Mouse (Mus musculus): ENCODE results near the gene Dync1i1.

The Dync1i1 gene

DNA sequence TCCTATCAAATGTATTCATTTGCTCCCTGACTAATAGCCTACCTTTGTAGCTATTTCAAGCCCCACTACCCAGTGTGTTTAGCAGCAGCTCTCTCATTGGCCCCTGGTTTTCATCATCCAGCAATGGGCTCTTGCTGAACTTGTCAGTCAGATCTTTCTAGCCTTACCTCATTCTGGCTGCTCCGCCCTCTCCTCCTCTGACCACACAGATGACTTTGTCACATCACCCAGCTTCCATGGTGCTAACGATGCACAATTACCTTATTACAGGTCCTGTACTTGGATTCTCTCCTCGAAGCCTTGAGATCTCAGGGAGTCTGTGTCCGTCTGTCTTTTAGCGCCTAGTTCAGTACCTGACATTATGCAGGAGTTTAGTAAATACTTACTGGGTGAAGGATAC, 120.7 kb downstream of the Dync1i1 start:
- no peak for ATAC-seq (ENCODE audit: insufficient number of reproducible peaks, low FRiP score, low TSS enrichment)

DNA sequence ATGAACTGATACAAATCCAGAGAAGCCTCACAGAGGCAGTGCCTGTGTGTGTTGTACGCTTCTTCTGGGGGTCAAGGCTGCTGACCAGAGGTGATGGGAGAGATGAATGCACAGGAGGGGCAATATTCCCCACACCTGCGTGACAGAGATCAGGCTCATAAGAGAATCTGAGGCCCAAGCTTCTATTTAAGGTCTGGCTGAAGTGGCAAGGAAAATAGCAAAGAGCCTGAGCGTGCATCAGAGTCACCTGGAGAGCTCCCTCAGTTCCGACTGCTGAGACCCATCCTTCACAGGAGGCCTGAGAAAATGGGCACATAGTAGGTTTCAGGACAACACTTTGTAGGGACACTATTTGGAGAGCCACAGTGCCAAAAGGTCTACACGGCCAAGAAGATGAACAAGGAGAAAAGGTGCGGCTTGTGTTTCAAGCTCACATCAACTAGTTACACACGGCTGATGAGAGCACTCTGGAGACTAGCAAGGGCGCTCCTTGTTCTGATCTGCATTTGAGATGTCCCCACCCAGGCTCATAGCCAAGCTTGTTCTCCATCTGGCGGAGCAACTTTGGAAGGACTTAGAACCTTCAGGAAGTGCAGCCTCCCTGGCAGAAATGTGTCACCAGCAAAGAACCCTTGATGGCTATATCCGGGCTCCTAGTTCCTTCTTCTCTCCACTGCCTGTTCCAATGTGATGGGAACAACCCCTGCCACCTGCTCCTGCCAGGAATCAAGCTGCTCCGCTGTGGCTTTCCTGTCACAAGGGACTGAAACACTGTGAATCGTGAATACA, 128.8 kb downstream of the Dync1i1 start:
- ATAC-seq (ENCODE audit: insufficient number of reproducible peaks, low FRiP score, low TSS enrichment): peak; percentile 46; the same call in 1 of the 2 replicates

DNA sequence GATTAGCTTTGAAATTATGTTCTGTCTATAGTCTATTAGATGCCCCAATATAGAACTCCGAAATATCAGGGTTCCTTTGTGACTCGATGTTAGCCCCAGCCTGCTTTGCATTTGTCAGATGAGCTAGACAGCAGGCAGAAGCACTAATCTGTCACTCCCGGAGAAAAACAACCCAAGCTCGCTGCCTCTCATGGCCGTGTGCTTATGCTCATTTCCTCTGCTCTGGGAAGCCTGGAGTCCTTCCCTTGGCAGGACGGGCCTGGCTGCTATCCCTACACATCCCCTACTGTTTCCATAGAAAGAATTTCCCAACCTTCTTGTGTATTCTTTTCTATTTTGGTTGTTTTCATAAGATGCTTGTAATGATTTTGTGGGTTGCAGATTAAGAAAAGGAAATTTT, 130.1 kb downstream of the Dync1i1 start:
- ATAC-seq (ENCODE audit: insufficient number of reproducible peaks, low FRiP score, low TSS enrichment): peak; percentile 67; the same call in 1 of the 2 replicates

DNA sequence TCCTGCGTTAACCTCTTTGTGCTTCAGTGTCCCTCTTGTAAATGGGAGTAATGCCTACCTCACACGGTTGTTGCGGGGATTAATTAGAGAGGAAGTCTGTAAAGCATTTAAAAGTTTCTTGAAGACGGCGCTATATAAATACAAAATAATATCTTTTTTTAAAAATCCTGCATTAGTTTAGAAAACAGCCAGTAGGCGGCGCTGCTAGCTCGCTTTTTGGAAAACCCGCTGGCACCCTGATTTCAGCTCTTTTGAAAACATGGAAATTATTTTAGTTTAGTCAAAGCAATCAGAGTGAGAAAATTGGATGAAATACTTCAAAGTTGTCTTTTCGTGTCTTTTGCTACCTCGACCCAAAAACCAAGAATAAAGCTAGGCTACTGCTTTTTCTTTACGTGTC, 132.9 kb downstream of the Dync1i1 start:
- no peak for ATAC-seq (ENCODE audit: insufficient number of reproducible peaks, low FRiP score, low TSS enrichment)

DNA sequence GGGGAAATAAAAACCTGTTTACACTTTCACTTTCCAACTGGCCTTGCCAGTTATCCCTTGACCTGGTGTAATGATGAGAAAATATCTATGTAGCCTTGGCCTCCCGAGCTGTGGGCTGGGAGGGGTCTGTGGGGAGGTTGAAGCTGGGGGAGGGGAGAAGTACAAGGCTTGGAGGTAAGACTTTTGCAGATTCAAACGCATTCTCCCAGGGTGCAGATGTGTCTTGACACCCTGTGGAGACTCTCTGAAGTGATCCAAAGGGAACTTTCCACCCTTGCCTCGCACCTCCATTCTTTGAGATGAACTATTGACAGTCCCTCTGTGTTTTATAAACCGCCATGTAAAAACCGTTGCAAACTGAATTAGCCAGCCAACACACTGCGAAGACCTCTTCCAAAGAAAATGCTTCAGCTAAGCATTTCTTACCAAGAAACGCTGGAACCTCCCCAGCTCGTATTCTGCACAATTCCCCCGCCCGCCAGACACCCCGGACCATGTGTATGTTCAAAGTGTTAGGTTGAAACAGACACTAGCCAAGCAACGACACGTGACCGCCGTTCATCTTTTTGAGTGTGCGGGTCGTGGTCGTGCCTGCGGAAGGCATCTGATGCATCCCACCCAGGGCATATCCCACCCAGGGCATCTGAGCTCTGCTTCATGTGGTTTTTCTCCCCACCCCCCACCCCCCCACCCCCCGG, 133.6 kb downstream of the Dync1i1 start:
- ATAC-seq (ENCODE audit: insufficient number of reproducible peaks, low FRiP score, low TSS enrichment): no peak

DNA sequence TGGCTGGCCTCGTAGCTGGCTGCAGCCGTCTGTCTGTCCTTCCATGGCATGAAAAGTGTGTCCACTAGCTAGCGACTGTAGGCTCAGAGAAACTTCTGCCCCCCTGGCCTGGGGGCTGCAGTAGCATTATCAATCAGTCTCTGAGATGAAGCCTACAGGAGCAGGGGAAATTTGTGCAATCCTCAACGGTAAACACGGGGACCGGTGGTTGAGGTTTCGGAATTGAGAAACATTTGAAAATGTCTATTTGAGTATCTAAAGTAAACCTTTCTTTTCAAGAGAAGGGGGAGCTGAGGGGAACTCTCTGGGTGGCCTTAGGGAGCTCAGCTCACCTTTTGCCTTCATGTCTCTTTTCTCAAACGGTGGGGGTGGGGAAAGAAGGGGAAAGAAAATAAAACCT, 134.2 kb downstream of the Dync1i1 start:
- no peak for ATAC-seq (ENCODE audit: insufficient number of reproducible peaks, low FRiP score, low TSS enrichment)

DNA sequence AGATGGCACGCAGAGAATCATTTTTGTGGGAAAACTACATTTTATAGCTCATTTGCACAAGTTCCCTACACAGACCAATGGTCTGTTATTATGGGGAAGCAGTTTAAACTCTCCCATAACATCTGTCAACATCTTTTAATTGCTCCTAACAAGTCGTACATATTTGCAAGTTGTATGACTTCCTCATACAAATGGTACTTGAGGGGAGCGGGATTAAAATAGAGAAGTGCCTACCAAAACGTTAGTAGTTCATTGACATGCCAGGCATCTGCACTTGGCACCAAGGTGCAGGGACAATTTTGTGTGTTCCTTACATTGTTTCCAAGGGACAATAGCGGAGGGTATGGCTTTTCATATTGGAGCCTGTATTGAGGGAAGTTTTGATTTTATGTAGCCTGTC, 140.7 kb downstream of the Dync1i1 start:
- no peak for ATAC-seq (ENCODE audit: insufficient number of reproducible peaks, low FRiP score, low TSS enrichment)

DNA sequence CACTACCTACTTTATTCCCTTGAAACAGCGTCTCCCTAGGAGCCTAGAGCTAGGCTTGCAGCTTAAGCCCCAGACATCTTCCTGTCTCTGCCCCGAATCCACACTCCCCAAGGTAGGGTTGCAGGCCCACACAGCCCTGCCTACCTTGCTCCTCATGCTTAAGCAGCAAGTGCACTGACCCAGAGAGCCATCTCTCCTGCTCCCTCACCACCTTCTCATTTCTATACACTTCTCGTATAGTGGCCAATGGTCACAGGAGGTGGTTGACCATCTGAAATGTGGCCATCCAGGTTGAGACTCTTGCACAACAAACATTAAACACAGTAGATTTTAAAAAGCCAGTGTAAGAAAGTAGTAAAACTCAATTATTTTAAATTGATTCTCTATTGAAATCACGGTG, 141.8 kb downstream of the Dync1i1 start:
- ATAC-seq (ENCODE audit: insufficient number of reproducible peaks, low FRiP score, low TSS enrichment): no peak

DNA sequence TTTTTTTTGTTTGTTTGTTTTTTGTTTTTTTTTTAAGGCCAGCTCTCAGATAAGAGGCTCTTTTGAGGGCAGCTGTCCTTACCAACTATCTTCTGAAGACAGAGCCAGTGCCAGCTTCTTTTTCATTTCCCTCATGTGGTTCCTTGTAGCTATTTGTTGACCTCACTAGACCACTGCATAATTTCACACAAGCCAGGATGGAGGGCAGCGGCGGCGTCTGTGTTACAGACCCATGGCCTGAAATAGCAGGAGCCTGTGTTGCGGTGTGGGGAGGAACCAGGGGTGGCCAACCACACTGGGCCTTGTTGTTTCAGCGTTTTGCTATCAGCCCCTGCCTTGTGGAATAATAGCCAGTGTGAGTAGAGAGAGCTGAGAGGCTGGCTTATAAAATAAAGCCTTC, 145.6 kb downstream of the Dync1i1 start:
- ATAC-seq (ENCODE audit: insufficient number of reproducible peaks, low FRiP score, low TSS enrichment): no peak

DNA sequence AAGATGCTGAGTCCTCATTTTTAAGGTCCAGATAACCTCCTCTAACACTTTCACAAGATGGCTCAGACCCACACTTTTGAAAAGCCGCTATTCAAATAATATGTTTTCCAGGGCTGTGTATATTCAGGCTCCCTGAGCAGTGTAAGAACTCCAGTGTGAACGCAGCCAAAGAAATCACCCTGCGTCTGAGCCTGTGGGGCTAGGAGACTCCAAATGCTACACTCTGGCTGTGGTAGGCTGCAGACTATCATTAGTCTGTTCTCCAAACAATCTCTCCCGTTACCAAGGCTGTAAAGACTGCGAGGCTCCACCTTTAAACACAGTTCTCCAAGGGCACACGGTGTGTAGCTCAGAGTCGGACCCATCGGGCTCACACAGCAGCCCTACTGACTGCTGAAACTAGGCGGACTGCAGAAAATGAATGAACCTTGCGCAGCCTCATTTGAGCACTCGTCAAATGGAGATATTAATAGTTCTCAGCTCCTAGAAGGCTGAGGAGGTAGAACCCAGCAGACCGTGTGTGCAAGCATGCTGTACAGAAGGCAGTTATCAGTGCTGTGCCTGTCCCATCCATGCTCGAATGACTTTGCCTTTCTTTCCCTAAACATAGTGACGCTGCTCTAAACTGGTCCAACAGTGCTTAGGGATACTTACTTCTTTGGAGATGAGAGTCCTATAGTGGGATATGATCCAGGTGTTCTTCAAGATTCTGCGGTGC, 146.3 kb downstream of the Dync1i1 start:
- ATAC-seq (ENCODE audit: insufficient number of reproducible peaks, low FRiP score, low TSS enrichment): 0 out of 2 replicates have a peak, but pooled peaks have one; percentile 26

DNA sequence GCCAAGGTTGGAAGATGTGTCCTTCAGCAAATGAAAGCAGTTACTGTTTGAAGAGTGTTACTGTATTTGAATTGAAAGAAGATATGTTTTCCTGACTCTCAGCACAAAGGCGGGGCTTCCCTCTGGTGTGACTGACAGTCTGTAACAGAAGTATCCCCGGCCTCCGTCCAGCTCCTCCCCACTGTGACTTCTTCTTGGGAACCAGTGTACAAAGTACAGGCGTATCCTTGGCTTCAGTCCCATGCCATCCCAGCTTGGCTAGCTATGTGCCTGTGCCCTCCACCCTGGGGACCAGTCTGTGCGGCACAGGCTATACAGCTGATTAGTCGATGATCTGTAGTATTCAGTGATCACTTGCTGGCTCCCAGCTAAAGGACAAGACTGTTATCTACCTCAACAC, 163.9 kb downstream of the Dync1i1 start:
- peak; percentile 39; the same call in 1 of the 2 replicates for ATAC-seq (ENCODE audit: insufficient number of reproducible peaks, low FRiP score, low TSS enrichment)

DNA sequence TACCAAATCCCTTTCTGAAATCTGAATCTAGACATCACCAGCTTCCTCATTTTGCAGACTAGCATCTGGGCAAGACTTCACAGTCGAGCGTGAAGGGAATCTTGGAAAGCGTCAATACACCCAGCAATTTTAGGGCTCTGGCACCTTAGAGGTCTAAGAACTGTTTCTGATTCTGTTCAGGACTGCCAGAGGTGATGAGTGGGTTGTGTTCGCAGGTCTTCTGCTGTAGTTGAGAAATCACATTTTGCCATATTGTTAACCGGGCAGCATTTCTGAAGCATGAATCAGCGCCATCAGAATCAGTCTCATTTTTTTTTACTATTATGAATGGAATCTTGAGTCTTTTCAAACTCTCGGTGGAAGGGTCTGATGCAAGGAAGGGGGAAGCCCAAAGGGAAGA, 185.9 kb downstream of the Dync1i1 start:
- ATAC-seq (ENCODE audit: insufficient number of reproducible peaks, low FRiP score, low TSS enrichment): no peak

DNA sequence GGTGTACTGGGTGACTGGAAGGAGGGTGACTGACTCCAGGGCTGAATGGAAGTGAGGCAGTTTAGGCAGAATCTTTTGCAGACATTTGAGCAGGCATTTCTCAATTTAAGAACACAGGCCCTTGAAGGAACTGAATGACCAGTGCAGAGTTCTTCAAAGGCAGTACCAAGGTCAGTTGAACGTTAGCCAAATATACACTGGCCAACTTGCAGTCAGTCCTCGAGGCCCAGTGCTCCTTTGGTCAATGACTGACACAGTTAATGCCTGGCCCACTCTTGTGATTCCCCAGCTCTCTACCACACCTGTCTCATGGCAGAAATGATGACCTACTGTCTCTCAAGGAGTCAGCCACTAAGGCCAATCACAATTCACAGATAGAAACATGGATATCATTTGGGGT, 189.6 kb downstream of the Dync1i1 start:
- ATAC-seq (ENCODE audit: insufficient number of reproducible peaks, low FRiP score, low TSS enrichment): no peak

DNA sequence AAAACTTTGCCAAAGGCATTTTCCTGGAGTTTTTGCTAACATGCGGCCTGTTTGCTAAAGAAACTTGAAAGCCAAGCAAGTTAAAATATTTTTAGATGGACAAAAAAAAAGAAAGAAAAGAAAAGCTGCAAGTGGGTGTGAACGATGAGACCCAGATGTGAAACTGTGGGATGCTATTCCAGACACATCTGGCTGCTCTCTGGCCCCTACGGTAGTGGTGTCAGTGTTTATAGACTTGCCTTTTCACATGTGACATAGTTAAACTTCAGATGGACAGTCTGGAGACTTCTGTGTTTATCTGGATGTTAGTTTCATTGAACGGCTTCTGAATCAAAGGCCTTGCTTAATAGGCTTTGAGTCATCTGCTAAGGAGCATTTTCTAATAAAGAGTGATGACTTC, 195.2 kb downstream of the Dync1i1 start:
- no peak for ATAC-seq (ENCODE audit: insufficient number of reproducible peaks, low FRiP score, low TSS enrichment)

DNA sequence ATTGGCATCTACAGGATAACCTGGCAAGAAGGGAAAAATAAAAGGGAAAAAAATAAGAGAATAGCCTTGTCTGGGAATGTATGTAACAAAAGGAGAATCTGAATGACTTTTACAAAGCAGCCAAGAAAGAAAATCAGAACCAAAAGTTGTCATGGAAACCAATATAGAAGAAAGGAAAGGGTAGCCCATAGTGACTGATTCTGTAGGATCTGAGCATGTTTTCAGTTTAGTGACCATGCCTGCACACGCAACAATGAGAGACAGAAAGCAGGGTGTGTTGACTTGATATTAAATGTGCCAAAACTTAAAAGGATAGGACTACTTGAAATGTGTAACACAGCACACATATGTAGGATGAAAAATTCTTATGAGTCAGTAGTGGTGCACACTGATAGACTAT, 197.2 kb downstream of the Dync1i1 start:
- ATAC-seq (ENCODE audit: insufficient number of reproducible peaks, low FRiP score, low TSS enrichment): no peak

DNA sequence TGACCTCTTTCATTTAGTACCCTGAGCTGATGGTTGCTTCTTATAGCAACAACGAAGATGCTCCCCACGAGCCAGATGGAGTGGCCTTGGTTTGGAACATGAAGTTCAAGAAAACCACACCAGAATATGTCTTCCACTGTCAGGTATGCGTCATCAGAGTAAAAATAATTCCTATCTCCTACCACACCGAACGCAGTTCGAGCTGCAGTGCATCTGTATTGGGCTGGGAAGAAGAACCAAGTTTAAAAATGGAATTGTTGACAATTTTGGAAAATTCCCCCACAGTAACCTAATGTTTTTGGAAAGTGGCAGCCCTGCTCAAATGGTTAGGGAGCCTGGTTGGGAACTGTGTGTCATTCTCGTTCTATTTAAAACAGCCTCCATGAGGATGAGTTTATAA, 197.7 kb downstream of the Dync1i1 start:
- ATAC-seq (ENCODE audit: insufficient number of reproducible peaks, low FRiP score, low TSS enrichment): no peak

DNA sequence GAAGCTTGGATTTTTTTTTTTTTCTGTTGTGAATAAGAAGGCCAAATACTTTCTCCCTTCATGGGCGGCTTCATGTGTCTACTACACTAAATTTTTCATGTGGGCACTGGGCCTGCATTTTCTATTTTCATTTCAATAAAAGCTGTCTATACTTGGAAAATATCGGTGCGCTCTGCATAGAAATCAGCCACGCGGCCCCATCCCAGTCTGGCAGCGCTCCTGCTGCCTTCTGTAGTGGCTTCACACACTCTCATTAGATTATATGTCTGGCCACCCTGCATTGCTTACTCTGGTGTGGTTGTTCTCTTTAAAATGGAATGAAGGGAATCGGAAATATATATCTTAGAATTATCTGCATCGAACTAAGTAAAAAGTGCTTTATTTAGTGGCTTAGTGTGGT, 204.7 kb downstream of the Dync1i1 start:
- ATAC-seq (ENCODE audit: insufficient number of reproducible peaks, low FRiP score, low TSS enrichment): no peak

DNA sequence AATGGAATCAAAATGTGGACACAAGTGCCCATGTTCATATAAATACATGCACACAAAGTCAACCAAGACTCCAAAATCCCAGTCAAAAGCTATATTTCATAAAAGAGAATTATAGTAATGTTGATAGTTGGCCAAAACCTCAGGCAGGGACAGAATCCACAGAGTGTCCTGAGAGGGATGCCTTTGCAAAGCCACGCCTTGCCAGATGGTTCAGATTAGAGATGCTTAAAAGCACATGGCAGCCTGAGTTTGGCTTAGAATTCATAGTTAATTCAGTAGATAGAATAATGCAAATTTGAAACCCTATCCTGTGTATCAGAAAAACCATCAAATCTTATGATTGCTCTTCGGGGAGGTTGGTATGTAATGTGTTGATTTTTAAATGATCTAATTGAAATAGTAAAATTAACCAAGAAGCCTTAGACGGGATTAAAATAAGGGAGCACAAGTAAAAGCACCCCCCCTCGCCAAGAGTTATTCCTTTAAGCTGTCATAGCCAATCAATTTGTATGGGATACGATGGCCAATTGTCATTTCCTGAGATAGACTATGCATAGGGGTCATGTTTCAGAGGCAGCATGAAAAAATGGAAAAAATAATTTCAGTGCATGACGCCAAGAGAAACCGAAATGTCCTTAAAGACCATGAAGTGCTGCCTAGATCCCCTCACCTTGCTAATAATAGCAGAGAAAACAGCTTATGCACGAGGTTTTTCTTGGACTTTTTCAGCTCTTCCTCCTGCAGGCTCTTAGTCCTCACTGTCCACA, 210.3 kb downstream of the Dync1i1 start:
- ATAC-seq (ENCODE audit: insufficient number of reproducible peaks, low FRiP score, low TSS enrichment): peak; percentile 91

DNA sequence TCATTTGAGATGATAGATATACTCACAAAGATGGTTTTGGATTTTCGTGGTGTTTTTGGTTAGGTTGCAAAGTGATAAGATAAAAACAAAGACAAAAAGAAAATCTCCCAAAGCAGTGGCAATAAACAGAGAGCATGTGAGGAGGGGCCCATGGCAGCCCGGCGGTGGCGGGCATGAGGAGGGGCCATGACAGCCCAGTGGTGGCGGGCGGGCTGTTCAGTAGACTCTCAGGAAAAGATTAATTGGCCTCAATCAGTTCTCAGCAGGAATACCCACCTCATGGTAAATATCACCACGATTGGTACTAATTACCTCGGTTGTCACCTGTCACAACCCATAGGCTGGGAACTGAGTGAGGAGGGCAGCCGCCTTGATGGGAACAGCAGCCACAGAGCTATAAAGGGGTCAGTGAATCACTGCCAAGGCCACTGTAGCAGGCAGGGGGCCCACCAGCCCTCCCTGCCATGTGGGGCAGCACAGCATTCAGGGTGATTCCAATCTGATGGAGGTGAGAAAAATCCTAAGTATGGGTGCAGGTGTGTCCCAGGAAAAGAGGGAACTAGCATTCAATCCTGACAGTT, 224.5 kb downstream of the Dync1i1 start:
- ATAC-seq (ENCODE audit: insufficient number of reproducible peaks, low FRiP score, low TSS enrichment): no peak

DNA sequence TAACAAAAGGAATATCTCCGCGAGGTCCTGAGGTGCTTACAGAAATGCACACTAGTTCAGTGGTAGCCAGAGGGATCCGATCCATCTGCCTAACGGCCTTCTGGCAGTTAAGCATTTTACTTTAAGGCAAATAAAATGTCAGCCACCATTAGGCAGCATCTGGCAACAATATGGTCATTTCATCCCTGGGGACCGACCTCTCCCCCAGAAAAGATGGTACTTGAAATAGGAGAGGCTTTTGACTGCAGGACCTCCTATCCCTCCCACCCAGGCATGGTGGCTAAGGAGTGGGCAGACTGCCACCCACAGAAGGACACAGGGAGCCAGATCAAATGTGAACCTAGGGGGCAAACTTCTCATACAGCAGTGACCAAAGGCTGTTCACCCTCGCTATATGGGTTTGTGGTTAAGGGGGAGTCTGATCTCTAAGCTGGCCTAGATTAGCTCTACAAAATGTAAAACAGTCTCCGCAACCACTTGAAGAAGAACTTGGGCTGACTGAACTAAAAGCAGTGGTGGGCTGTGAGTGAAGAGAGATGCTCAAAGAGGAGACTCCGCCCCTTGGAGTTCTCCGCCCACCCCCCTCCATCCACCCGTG, 231.0 kb downstream of the Dync1i1 start:
- ATAC-seq (ENCODE audit: insufficient number of reproducible peaks, low FRiP score, low TSS enrichment): no peak

Data from cerebellum, adult (tissue).